Mouse (Mus musculus) limb, embryonic 14.5 days (tissue): ENCODE measurements at regions not wholly inside any gene's neighbourhood (a gene's known extent, or its start where the extent isn't known, plus 50 kb on each side); places are given as distances from the start of the nearest gene placed in this dataset.

ENCODE experiments used
- ATAC-seq: fragments of 200-750 bp; cut with Nextera tagmentation; 2 replicates; pipeline ENCODE4 v1.8.0; 2017; ENCODE audit warnings: low read depth, moderate number of reproducible peaks, moderate TSS enrichment; ENCODE audit not compliant: low FRiP score
- DNase-seq: peaks from one replicate; pipeline ENCODE4 v3.0.0-alpha.2; 2015; ENCODE audit warnings: low spot score
- H3K27ac ChIP-seq: fragments of 300-500 bp; sonication (generic); replicated peaks from 2 replicates; pipeline ENCODE4 v1.5.1; 2014; ENCODE audit warnings: low read depth, mild to moderate bottlenecking, low read length, moderate library complexity, mixed read lengths
- H3K27me3 ChIP-seq: fragments of 300-500 bp; sonication (generic); 2 replicates; pipeline ENCODE4 v1.6.1; 2014; ENCODE audit warnings: low read length, mixed read lengths; ENCODE audit not compliant: control insufficient read depth, insufficient read depth
- H3K36me3 ChIP-seq: fragments of 300-500 bp; sonication (generic); 2 replicates; pipeline ENCODE4 v1.6.1; 2014; ENCODE audit warnings: mild to moderate bottlenecking, low read length, moderate library complexity, mixed read lengths; ENCODE audit not compliant: control insufficient read depth, insufficient read depth
- H3K4me1 ChIP-seq: fragments of 300-500 bp; sonication (generic); 2 replicates; pipeline ENCODE4 v1.6.1; 2014; ENCODE audit warnings: antibody characterized with exemption, low read length, mixed read lengths; ENCODE audit not compliant: control insufficient read depth, insufficient read depth
- H3K4me2 ChIP-seq: fragments of 300-500 bp; sonication (generic); replicated peaks from 2 replicates; pipeline ENCODE4 v1.6.1; 2014; ENCODE audit warnings: low read depth, mild to moderate bottlenecking, low read length, moderate library complexity; ENCODE audit not compliant: severe bottlenecking
- H3K4me3 ChIP-seq: fragments of 300-500 bp; sonication (generic); replicated peaks from 2 replicates; pipeline ENCODE4 v1.5.1; 2014; ENCODE audit warnings: low read length
- H3K9ac ChIP-seq: fragments of 300-500 bp; sonication (generic); 2 replicates; pipeline ENCODE4 v1.6.1; 2014; ENCODE audit warnings: mild to moderate bottlenecking, low read depth, low read length, moderate library complexity; ENCODE audit not compliant: severe bottlenecking
- H3K9me3 ChIP-seq: fragments of 300-500 bp; sonication (generic); 2 replicates; pipeline ENCODE4 v1.6.1; 2016; ENCODE audit warnings: low read length; ENCODE audit not compliant: control insufficient read depth
- POLR2A ChIP-seq: fragments of 200-500 bp; IDR thresholded peaks from 2 replicates; pipeline ENCODE4 v1.8.0; 2012; ENCODE audit warnings: inconsistent platforms, mild to moderate bottlenecking, moderate library complexity, borderline replicate concordance; ENCODE audit not compliant: insufficient read depth, insufficient read length; ENCODE audit errors: extremely low read depth
- WGBS: fragments of 180-500 bp; shearing (Covaris S2); extraction: QIAGEN DNeasy Blood & Tissue Kit; methylation state at CpG from one replicate; pipeline ENCODE4 v1.1.7; 2014; 5-methylcytosine and 5-hydroxymethylcytosine counted together

- WGBS = 13% methylated on average over 6 of the region's 6 CpGs
- no peak for ATAC-seq
- no peaks in the 10 kb centered on the region for H3K4me1 ChIP-seq
These were observed 270.4 kb upstream of the Irx3 start for GRCm38 (mm10) chr8:92072254-92072615.

GRCm38 (mm10) chr8:92071305-92072253 lies 269.7 kb upstream of the Irx3 start:
- Histone ChIP-seq H3K36me3 (no peaks in the 10 kb centered on the region), H3K27ac (no peak overlapping the region), H3K4me3 (no peak overlapping the region), H3K9me3 (no peaks in the 10 kb centered on the region), H3K4me2 (no peak overlapping the region), H3K9ac (no peak overlapping the region), H3K4me1 (no peaks in the 10 kb centered on the region), H3K27me3 (peaks cover 51% of the 10 kb centered on the region)
- 41% methylated on average over 21 of the region's 21 CpGs for WGBS
- DNase-seq (no peak), ATAC-seq (no peak)
- TF ChIP-seq POLR2A = no peak

More at GRCm38 (mm10) chr8:92072254-92072615, 270.4 kb upstream of the Irx3 start:
- no peak for DNase-seq
- no peak overlapping the region for H3K4me2 ChIP-seq
- no peaks in the 10 kb centered on the region for H3K36me3 ChIP-seq
- no peak for TF ChIP-seq POLR2A
- H3K9me3 ChIP-seq = no peaks in the 10 kb centered on the region
- peaks cover 49% of the 10 kb centered on the region for H3K27me3 ChIP-seq
- H3K4me3 ChIP-seq = no peak overlapping the region
- H3K27ac ChIP-seq = no peak overlapping the region
- no peak overlapping the region for H3K9ac ChIP-seq

- no peaks in the 10 kb centered on the region for H3K4me1 ChIP-seq
- no peak overlapping the region for H3K4me3 ChIP-seq
- no peak overlapping the region for H3K27ac ChIP-seq
- H3K4me2 ChIP-seq = no peak overlapping the region
- no peak overlapping the region for H3K9ac ChIP-seq
- H3K27me3 ChIP-seq = peaks cover 52% of the 10 kb centered on the region
- 27% methylated on average over 8 of the region's 8 CpGs for WGBS
- H3K36me3 ChIP-seq = no peaks in the 10 kb centered on the region
- no peaks in the 10 kb centered on the region for H3K9me3 ChIP-seq
- ATAC-seq = no peak
- DNase-seq = no peak
- TF ChIP-seq POLR2A = no peak
These were observed 268.8 kb upstream of the Irx3 start for GRCm38 (mm10) chr8:92070704-92071103.

GRCm38 (mm10) chr8:92066435-92066834 lies 264.6 kb upstream of the Irx3 start:
- DNase-seq = no peak
- WGBS = 26% methylated on average over 8 of the region's 8 CpGs
- no peak overlapping the region for H3K4me2 ChIP-seq
- no peaks in the 10 kb centered on the region for H3K9me3 ChIP-seq
- H3K4me3 ChIP-seq = no peak overlapping the region
- no peak overlapping the region for H3K27ac ChIP-seq
- H3K27me3 ChIP-seq = peaks cover 58% of the 10 kb centered on the region
- no peak for TF ChIP-seq POLR2A
- ATAC-seq = no peak
- no peak overlapping the region for H3K9ac ChIP-seq
- peaks cover 7% of the 10 kb centered on the region; the same call in 1 of the 2 replicates for H3K4me1 ChIP-seq
- no peaks in the 10 kb centered on the region for H3K36me3 ChIP-seq

GRCm38 (mm10) chr8:92065554-92066239 lies 263.8 kb upstream of the Irx3 start:
- Histone ChIP-seq H3K27ac (no peak overlapping the region), H3K4me3 (no peak overlapping the region), H3K4me1 (peaks cover 7% of the 10 kb centered on the region; the same call in 1 of the 2 replicates), H3K36me3 (no peaks in the 10 kb centered on the region), H3K27me3 (peaks cover 50% of the 10 kb centered on the region), H3K9me3 (no peaks in the 10 kb centered on the region), H3K4me2 (no peak overlapping the region), H3K9ac (no peak overlapping the region)
- no peak for TF ChIP-seq POLR2A
- peak; percentile 34 for DNase-seq
- peak; percentile 44; the same call in 1 of the 2 replicates for ATAC-seq
- 6% methylated on average over 8 of the region's 9 CpGs for WGBS
